Mouse (Mus musculus) forelimb bud, embryonic 11.5 days (tissue): ENCODE results near the gene Napsa.

Experiments
- DNase-seq: peaks from one replicate; pipeline ENCODE4 v3.0.0-alpha.2; 2012; ENCODE audit warnings: low read depth, low spot score

Napsa gene

GRCm38 (mm10) chr7:44596051-44596450 is 23.9 kb downstream of the Napsa start:
- no peak for DNase-seq

GRCm38 (mm10) chr7:44596996-44597538 is 24.9 kb downstream of the Napsa start:
- DNase-seq = no peak

- DNase-seq = no peak
These were observed 25.5 kb downstream of the Napsa start for GRCm38 (mm10) chr7:44597666-44598065.

DNA sequence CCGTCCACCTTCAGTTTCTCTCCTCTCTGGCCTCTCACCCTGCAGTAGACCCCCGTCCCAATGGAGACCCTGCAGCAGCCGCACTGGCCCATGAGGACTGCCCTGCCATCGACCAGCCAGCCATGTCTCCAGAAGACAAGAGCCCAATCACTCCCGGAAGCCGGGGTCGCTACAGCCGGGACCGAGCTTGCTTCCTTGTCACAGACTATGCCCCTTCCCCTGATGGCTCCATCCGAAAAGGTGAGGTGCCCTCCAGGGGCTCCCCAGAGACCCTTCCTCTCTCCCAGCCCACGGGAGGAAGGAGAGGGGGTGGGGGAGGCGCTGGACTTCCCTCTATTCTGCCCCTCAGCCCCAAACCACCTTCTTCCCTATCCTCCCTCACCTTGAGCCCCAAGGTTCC is 26.2 kb downstream of the Napsa start:
- DNase-seq = no peak

GRCm38 (mm10) chr7:44600691-44601262 is 28.6 kb downstream of the Napsa start:
- DNase-seq = no peak

DNA sequence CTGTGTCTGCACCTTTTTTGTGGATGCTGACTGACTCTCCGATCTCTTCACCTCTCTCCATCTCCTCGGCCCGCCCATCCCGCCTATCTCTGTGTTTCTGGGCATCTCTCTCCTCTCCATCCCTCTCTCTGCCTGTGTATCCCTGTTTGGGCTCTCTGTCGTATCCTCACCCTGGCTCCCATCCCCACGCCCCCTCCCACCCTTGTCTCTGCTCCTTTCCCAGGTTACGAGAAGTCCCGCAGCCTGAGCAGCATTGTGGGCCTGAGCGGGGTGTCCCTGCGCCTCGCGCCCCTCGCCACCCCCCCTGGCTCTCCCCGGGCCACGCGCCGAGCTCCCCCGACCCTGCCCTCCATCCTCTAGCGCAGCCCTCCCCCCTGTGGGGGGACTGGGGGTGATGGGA is 29.5 kb downstream of the Napsa start:
- DNase-seq = no peak

- no peak for DNase-seq
These were observed 30.3 kb downstream of the Napsa start for GRCm38 (mm10) chr7:44602443-44602842.

DNA sequence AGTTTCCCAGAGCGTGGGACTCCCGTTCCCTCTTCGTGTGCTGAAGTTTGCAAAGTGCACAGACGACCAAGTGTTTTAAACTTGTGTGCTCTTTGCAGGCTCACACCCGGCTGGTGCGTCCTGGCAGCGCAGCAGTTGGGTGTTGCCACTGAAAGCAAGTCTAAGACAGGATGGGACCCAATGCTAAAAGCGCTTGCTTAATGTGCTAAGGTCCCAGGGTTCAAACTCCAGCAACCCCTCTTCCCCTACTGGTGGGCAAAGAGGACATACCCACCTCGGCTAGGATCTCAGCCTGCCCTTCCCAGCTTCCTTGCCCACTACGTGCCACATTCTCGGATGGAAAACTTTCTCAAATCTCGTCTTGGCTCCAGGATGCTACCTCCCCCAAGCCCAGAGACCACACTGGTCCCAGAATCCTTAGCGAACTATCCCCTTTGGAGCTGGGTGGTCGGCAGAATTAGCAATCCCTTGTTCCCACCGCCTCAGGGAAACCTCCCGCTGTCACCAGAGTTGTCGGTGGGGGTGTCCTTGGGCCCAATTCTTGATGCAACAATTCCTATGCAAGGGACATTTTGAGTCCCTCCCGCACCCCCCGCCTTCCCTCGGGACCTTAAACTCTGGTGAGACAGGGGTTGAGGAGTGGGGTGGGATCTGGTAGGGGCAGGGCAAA is 31.1 kb downstream of the Napsa start:
- DNase-seq = no peak

DNA sequence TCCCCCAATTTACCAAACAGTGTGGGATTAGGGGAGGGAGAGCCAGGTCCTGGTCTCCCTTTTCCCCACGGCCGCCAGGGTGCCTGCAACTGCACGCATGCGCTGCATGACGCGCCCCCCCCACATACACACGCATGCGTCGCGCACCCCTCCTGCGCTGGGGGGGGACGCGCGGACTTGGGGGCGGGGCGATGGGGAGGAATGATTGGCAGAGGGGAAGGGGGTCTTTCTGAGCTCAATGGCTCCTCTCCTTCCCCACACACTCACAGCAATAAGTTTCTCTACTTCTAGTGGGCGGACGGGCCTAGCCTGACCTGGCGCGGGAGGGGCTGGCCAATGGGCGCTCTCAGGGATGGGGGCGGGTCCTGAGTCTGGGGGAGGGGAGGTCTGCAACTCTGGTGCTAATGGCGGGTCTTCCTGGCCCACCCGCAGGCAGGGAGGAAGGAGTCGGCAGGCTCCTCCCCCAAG is 32.0 kb downstream of the Napsa start:
- DNase-seq = peak; percentile 63

DNA sequence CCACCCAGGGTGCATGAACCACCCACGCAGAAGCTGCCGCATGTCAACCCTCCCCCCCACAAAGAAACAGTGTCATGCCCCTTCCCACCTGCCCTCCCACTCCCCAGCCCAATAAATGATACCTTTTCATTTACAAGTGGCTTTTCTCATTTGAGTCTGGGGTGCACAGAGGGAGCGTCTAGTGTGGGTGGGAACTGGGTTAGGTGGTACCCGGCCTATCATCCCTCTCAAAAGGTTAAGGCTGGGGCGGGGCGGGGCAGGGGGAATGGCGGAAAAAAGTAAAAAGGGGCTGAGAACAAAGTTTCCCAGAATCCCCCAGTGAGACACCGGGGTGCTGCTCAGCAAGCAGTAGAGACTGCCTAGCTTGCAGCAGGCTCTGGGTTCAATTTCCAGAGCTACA is 32.4 kb downstream of the Napsa start:
- DNase-seq = no peak

- no peak for DNase-seq
These were observed 33.3 kb downstream of the Napsa start for GRCm38 (mm10) chr7:44605436-44605835.

GRCm38 (mm10) chr7:44606171-44606901 is 34.2 kb downstream of the Napsa start:
- no peak for DNase-seq

GRCm38 (mm10) chr7:44612192-44612591 is 40.0 kb downstream of the Napsa start:
- DNase-seq = no peak

DNA sequence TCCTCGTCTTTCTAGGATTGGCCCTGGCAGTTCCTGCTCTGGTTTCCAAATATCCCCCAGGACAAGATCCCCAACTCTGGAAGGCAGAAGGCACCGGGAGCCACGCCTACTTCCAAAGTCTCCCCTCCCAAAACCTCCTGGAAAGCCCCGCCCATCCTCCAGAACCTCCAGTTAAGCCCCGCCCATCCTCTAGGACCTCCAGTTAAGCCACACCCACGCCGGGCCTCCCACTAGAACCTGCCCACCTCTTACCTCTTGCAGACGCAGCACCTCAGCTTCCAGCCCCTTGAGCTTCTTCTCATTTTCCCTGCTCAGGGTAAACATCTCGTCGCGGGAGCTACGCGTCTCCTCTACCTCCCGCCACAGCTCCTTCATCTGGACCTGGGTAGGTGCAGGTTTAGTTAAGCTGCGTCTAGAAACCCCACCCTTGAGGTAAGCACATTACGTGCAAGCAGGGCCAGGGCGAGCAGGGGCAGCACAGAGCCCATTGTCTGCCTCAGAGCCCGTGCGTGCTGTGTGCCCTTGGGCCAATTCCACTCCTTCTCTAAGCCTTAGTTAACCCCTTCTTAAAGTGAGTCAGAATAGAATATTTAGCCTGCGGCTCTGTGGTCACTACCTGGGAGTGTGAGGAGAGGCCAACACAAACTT is 42.0 kb downstream of the Napsa start:
- no peak for DNase-seq

DNA sequence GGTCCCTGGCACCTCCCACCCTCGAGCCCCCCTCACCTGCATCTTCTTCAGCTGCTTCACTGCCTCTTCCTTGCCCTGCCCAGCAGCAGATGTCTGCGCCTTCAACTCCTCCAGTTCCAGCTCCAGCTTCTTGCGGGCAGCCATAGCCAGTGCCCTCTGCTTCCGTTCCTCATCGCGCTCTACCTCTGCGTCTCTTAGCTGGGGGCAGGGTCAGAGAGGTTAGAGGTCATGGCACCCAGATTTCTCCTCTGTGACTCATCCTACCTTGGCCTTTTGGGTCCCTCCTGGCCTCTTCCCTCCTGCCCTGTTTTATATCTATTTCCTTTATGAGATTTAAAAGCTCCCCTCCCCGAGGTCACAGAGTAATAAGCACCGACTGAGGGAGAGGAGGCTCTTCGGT is 43.1 kb downstream of the Napsa start:
- DNase-seq = no peak

- no peak for DNase-seq
These were observed 43.8 kb downstream of the Napsa start for GRCm38 (mm10) chr7:44615987-44616386.

GRCm38 (mm10) chr7:44617059-44617458 is 44.9 kb downstream of the Napsa start:
- no peak for DNase-seq

DNA sequence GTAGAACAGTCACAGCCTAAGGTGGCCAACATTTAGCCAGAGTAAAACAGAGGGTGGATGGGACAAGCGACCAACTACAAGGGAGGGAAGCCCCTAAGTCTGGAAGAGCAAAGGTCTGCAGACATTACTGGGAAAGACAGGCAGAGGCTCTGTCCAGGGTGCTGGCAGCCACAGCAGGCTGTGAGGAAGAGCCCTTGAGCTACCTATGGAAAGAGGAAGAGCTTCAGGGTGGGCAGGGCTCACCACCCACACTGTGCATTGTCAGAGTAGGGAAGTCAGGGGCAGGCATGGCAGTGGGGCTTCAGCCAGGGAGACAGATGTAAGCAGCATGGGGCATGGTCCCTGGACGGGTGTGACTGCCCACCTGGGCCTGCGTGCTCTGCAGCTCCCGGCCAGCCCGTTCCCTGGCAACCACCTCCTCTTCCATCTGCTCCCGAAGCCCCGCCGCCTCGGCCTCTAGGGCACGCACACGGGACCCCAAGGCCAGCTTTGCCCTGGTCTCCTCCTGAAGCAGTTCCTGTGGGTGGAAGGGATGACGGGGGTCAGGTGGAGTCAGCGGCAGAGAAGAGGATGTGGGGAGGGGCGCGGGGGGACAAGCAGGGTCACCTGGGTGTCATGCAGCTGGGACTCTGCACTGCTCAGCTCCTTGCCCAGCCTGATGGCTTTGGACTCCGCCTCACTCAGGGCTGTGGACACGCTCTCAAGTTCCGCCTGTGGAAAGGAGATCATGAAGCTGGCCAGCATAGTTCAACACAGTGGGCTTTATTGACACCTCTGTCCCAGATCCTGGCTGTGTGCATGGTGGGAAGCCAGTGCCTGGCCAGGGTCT is 51.7 kb downstream of the Napsa start:
- no peak for DNase-seq

- DNase-seq = no peak
These were observed 52.3 kb downstream of the Napsa start for GRCm38 (mm10) chr7:44624543-44624826.

DNA sequence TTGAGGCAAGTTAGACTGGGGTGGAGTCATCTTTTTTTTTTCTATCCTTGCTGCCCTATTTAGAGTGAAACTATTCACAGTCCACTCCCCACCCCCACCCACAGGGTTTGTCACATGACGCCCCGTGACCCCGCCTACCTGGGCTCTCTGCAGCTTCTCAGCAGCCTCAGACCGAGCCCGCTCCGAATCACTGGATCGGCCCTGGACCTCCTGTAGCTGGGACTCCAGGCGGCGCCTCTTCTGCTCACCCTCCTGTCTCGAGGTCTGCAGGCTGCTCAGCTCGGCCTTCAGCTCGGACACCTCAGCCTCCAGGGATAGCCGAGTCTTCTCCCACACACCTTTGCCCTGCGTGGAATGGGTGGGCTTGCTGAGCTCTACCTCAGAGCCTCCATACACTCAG is 52.6 kb downstream of the Napsa start:
- no peak for DNase-seq

DNA sequence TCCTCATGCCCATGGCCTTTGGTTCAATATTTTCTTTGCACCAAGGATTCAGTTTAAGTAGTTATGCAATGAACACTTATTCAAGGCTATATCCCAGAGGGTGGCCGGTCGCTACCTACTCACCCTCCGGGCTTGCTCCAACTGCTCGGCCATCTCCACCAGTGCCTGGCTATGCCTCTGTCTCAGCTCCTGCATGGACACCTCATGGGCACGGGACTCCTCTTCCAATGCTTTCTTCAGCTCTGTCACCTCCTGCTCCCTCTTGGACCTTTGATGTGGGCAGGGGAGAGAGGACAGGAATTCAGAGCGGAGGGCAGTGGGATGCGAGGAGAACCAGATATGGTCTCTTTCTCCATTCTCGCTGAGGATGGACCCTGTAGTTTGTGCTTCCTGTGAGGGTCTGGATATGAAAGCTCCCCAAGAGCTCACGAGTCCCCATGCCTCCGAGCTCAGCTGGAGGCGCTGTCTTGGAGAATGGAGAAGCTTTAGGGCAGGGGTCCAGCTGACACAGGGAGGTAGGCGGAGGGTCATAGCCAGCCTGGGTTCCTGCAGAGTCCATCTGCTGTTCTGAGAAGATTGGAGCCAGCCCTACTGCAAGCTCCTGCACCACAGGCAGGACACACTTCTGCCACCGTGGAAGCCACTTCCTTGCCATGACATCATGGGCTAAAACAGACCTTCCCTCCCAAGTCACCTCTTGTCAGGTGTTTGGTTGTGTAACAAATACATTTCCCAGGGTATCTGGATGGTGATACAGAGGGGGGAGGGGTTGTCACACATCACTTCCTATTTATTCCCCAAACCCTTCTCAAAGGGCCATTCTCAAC is 53.3 kb downstream of the Napsa start:
- no peak for DNase-seq
